Mouse (Mus musculus) spleen, postnatal 14 days (tissue): Measurements from ENCODE around the gene 1700020N01Rik.

Experiments used
- DNase-seq, 2 experiments: peaks; one replicate each; pipeline ENCODE4 v3.0.0; 2021 to 2022; ENCODE audit warnings: low spot score in 2 of 2

1700020N01Rik gene

GRCm38 (mm10) chr10:21669750-21670161 lies 76.8 kb downstream of the 1700020N01Rik start:
- DNase-seq, result no peak

GRCm38 (mm10) chr10:21670168-21670567 lies 77.2 kb downstream of the 1700020N01Rik start:
- no peak for DNase-seq
